8 mouse cellular contexts compared by ENCODE assay signal in the genomic region with DNA sequence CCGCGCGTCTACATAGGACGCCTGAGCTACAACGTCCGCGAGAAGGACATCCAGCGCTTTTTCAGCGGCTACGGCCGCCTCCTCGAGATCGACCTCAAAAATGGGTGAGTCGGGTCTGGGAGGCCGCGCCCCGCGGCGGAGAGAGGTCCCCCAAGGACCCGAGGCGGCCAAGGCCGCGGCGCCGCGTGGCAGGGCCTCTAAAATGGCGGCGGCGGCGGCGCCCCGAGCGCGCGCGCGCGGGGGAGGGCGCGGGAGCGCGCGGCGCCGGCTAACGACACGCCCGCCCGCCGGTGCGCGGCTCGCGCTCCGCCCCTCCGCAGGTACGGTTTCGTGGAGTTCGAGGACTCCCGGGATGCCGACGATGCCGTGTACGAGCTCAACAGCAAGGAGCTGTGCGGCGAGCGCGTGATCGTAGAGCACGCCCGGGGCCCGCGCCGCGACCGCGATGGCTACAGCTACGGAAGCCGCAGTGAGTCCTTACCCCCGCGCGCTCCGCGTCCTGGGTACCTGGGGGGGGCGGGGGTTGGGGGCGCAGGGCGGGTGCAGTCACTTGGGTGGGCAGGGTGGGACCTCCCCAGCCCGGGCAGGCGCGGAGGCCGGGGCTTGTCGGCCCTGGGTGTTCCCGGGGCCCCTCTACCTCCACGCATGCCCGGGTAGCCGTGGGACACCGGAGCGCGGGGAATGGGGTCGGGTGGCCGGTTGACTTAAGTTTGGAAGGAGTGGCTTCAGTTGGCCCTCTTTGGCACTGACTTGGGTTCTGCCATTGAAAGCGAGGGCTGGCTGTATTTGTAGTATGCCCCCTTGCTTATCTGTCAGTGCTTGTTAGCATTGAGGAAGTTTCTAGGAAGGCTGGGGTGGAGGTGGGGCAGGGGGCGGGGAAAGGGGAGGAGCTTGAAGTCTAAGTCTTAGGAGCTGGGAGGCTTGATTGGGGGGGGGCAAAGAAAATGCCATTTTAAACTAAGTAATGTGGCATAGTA. TPM values are rescaled to one million over a fixed set of nuclear protein-coding genes. Genes with fewer than 3 reads are reported as not detected.
A peak's percentile ranks its signal among the peaks of the same experiment; 100 is the strongest.
DNase-seq lines count a peak whose midpoint lies in the region; ATAC-seq and TF ChIP-seq lines count a peak whose summit lies in the region.

No protein-coding gene starts in this region.

- DNase-seq in c-Kit-positive CD71-positive TER-119-negative erythroid progenitor cells, embryonic 14.5 days (ENCODE audit: low read depth): peak; percentile 70
- DNase-seq in heart, postnatal 0 days (ENCODE audit: low spot score): peak; percentile 73
- DNase-seq in kidney, postnatal 36 days: peak; percentile 56 to 81
- peak; percentile 66 for DNase-seq in lung, adult 2 months

- WGBS in forebrain, embryonic 13.5 days: under 1% methylated on average over 73 of the region's 103 CpGs
- WGBS in heart, postnatal 0 days: under 1% methylated on average over 81 of the region's 103 CpGs
- under 1% methylated on average over 102 of the region's 103 CpGs for WGBS in lung, adult 2 months
- under 1% methylated on average over 94 of the region's 103 CpGs for WGBS in neural tube, embryonic 14.5 days

- H3K4me3 ChIP-seq in ES-Bruce4 (ENCODE audit: low read depth, low read length): peak overlapping the region; percentile 76
- H3K4me3 ChIP-seq in forebrain, embryonic 13.5 days: peak overlapping the region; percentile 86
- H3K4me3 ChIP-seq in heart, postnatal 0 days (ENCODE audit: low read depth, low read length): peak overlapping the region; percentile 91
- H3K4me3 ChIP-seq in lung, adult 2 months (replicated peaks; ENCODE audit: extremely low read depth, low read depth, low read length): peak overlapping the region; percentile 95
- H3K4me3 ChIP-seq in neural tube, embryonic 14.5 days (ENCODE audit: low read depth, low read length): peak overlapping the region; percentile 100
- H3K4me3 ChIP-seq in testis, adult 2 months (ENCODE audit: control insufficient read depth, low read depth, low read length): peak overlapping the region; percentile 97

- no peak for TF ChIP-seq POLR2A in ES-Bruce4 (IDR thresholded peaks at IDR 0.05; ENCODE audit: insufficient read depth, low read length)
- no peak; the same call in 1 of the 2 replicates for TF ChIP-seq POLR2A in lung, adult 2 months (IDR thresholded peaks at IDR 0.05; ENCODE audit: borderline replicate concordance, extremely low read depth, low read depth, low read length)
- no peak for TF ChIP-seq POLR2A in testis, adult 2 months (IDR thresholded peaks at IDR 0.05; ENCODE audit: control insufficient read depth, low read depth, low read length)

- H3K4me2 ChIP-seq in forebrain, embryonic 13.5 days: peak overlapping the region; percentile 79
- H3K4me2 ChIP-seq in heart, postnatal 0 days (ENCODE audit: low read depth, low read length): peak overlapping the region; percentile 76
- H3K4me2 ChIP-seq in neural tube, embryonic 14.5 days (ENCODE audit: low read depth, low read length): peak overlapping the region; percentile 81

- TF ChIP-seq CTCF in ES-Bruce4 (IDR thresholded peaks at IDR 0.05; ENCODE audit: low read depth, low read length): no peak
- no peak for TF ChIP-seq CTCF in heart, postnatal 0 days (IDR thresholded peaks at IDR 0.05; ENCODE audit: low read depth)
- no peak for TF ChIP-seq CTCF in lung, adult 2 months (IDR thresholded peaks at IDR 0.05; ENCODE audit: insufficient read depth, low read length)
- no peak for TF ChIP-seq CTCF in testis, adult 2 months (IDR thresholded peaks at IDR 0.05; ENCODE audit: control insufficient read depth, insufficient read depth, insufficient replicate concordance, low read depth, low read length)

- peak; percentile 63 for ATAC-seq in forebrain, embryonic 13.5 days
- ATAC-seq in heart, postnatal 0 days (ENCODE audit: insufficient read depth, low read depth): peak; percentile 56
- peak; percentile 65 for ATAC-seq in neural tube, embryonic 14.5 days (ENCODE audit: low read depth)

- H3K9me3 ChIP-seq in ES-Bruce4 (replicated peaks; ENCODE audit: control insufficient read depth, insufficient read depth, low read length, poor library complexity, severe bottlenecking): no peaks in the 10 kb centered on the region
- H3K9me3 ChIP-seq in forebrain, embryonic 13.5 days (replicated peaks): no peaks in the 10 kb centered on the region
- no peaks in the 10 kb centered on the region for H3K9me3 ChIP-seq in heart, postnatal 0 days (replicated peaks; ENCODE audit: control insufficient read depth, low read length)
- H3K9me3 ChIP-seq in neural tube, embryonic 14.5 days (ENCODE audit: control insufficient read depth, low read length): no peaks in the 10 kb centered on the region

- TF ChIP-seq EP300 in ES-Bruce4 (IDR thresholded peaks at IDR 0.05; ENCODE audit: insufficient read depth, low read depth, low read length): no peak
- no peak for TF ChIP-seq EP300 in heart, postnatal 0 days (IDR thresholded peaks at IDR 0.05; ENCODE audit: low read depth)

- H3K4me1 ChIP-seq in ES-Bruce4 (ENCODE audit: control insufficient read depth, insufficient read depth, low read length): no peaks in the 10 kb centered on the region
- peaks cover 16% of the 10 kb centered on the region for H3K4me1 ChIP-seq in forebrain, embryonic 13.5 days
- H3K4me1 ChIP-seq in heart, postnatal 0 days (ENCODE audit: control insufficient read depth, insufficient read depth): peaks cover 8% of the 10 kb centered on the region
- peaks cover 4% of the 10 kb centered on the region; the same call in 1 of the 2 replicates for H3K4me1 ChIP-seq in lung, adult 2 months (ENCODE audit: control insufficient read depth, insufficient read depth, low read length)
- H3K4me1 ChIP-seq in neural tube, embryonic 14.5 days (ENCODE audit: control insufficient read depth, insufficient read depth, low read length): peaks cover 14% of the 10 kb centered on the region; the same call in 1 of the 2 replicates
- no peaks in the 10 kb centered on the region; the same call in 1 of the 2 replicates for H3K4me1 ChIP-seq in testis, adult 2 months (ENCODE audit: control insufficient read depth, insufficient read depth, low read length)

- H3K36me3 ChIP-seq in ES-Bruce4 (ENCODE audit: control insufficient read depth, insufficient read depth, low read length, poor library complexity, severe bottlenecking): peaks cover 41% of the 10 kb centered on the region
- peaks cover 39% of the 10 kb centered on the region for H3K36me3 ChIP-seq in forebrain, embryonic 13.5 days (ENCODE audit: poor library complexity, severe bottlenecking)
- peaks cover 38% of the 10 kb centered on the region for H3K36me3 ChIP-seq in heart, postnatal 0 days (replicated peaks; ENCODE audit: control insufficient read depth, insufficient read depth, low read length)
- H3K36me3 ChIP-seq in neural tube, embryonic 14.5 days (ENCODE audit: control insufficient read depth, insufficient read depth, low read length): peaks cover 35% of the 10 kb centered on the region
- peaks cover 6% of the 10 kb centered on the region for H3K36me3 ChIP-seq in testis, adult 2 months (ENCODE audit: control insufficient read depth, insufficient read depth, low read length)

- peak overlapping the region; percentile 96 for H3K9ac ChIP-seq in ES-Bruce4 (ENCODE audit: low read depth, poor library complexity, severe bottlenecking)
- H3K9ac ChIP-seq in forebrain, embryonic 13.5 days: peak overlapping the region; percentile 100
- peak overlapping the region; percentile 99 for H3K9ac ChIP-seq in heart, postnatal 0 days (replicated peaks; ENCODE audit: low read depth, low read length)
- H3K9ac ChIP-seq in neural tube, embryonic 14.5 days (replicated peaks; ENCODE audit: low read depth, low read length): peak overlapping the region; percentile 100

- H3K27me3 ChIP-seq in ES-Bruce4 (ENCODE audit: control insufficient read depth, insufficient read depth, low read length, poor library complexity, severe bottlenecking): no peaks in the 10 kb centered on the region
- no peaks in the 10 kb centered on the region for H3K27me3 ChIP-seq in forebrain, embryonic 13.5 days
- no peaks in the 10 kb centered on the region for H3K27me3 ChIP-seq in heart, postnatal 0 days (ENCODE audit: control insufficient read depth, insufficient read depth, low read length)
- H3K27me3 ChIP-seq in neural tube, embryonic 14.5 days (ENCODE audit: control insufficient read depth, insufficient read depth, low read length): no peaks in the 10 kb centered on the region; the same call in 1 of the 2 replicates
- no peaks in the 10 kb centered on the region for H3K27me3 ChIP-seq in testis, adult 2 months (ENCODE audit: control insufficient read depth, insufficient read depth, low read length)

- peak overlapping the region; percentile 45; the same call in 1 of the 2 replicates for H3K27ac ChIP-seq in ES-Bruce4 (ENCODE audit: insufficient read depth, low read length)
- H3K27ac ChIP-seq in forebrain, embryonic 13.5 days: peak overlapping the region; percentile 97
- peak overlapping the region; percentile 99 for H3K27ac ChIP-seq in heart, postnatal 0 days (ENCODE audit: low read depth)
- H3K27ac ChIP-seq in neural tube, embryonic 14.5 days (ENCODE audit: low read depth, low read length): peak overlapping the region; percentile 100
- peak overlapping the region; percentile 98 for H3K27ac ChIP-seq in testis, adult 2 months (ENCODE audit: control insufficient read depth, insufficient read depth, low read depth, low read length)

RNA-seq across cellular contexts. Expression of gene Srsf6, which starts 0.6 kb away (rescaled TPM):
- 172 and 175 TPM in 2 replicates for polyA plus RNA-seq in ES-Bruce4 (2011; ENCODE audit: insufficient read depth, insufficient read length, low read depth, missing spikeins)
- polyA plus RNA-seq in forebrain, embryonic 13.5 days (2015; fragmentation: Nextera tagmentation; extraction: Ambion mirVana): 212 and 238 TPM in 2 replicates
- 71.6 and 76.9 TPM in 2 replicates for total RNA-seq in heart, postnatal 0 days (2014; rRNA removed; ENCODE audit: low replicate concordance)
- polyA plus RNA-seq in heart, postnatal 0 days (2015; fragmentation: Nextera tagmentation; extraction: Ambion mirVana): 45.8 and 59.2 TPM in 2 replicates
- polyA plus RNA-seq in lung, adult 2 months (2012; rRNA removed): 75.3 and 87.2 TPM in 2 replicates
- 127 and 141 TPM in 2 replicates for polyA plus RNA-seq in neural tube, embryonic 14.5 days (2014; fragmentation: Nextera tagmentation; extraction: Ambion mirVana)
- 65.4 and 73.5 TPM in 2 replicates for polyA plus RNA-seq in testis, adult 2 months (2012; rRNA removed)

RNA-seq across cellular contexts. Expression of gene L3mbtl1, which starts 11.3 kb away (rescaled TPM):
- polyA plus RNA-seq in ES-Bruce4 (2011; ENCODE audit: insufficient read depth, insufficient read length, low read depth, missing spikeins): 1.1 and 2.7 TPM in 2 replicates
- 0.25 and 0.37 TPM in 2 replicates for polyA plus RNA-seq in forebrain, embryonic 13.5 days (2015; fragmentation: Nextera tagmentation; extraction: Ambion mirVana)
- not detected in 2 replicates for total RNA-seq in heart, postnatal 0 days (2014; rRNA removed; ENCODE audit: low replicate concordance)
- polyA plus RNA-seq in heart, postnatal 0 days (2015; fragmentation: Nextera tagmentation; extraction: Ambion mirVana): not detected in 2 replicates
- polyA plus RNA-seq in lung, adult 2 months (2012; rRNA removed): 0.30 TPM in 1 of 2 replicates, not detected in the other
- 3.2 and 4.0 TPM in 2 replicates for polyA plus RNA-seq in neural tube, embryonic 14.5 days (2014; fragmentation: Nextera tagmentation; extraction: Ambion mirVana)
- 3.1 and 4.1 TPM in 2 replicates for polyA plus RNA-seq in testis, adult 2 months (2012; rRNA removed)

RNA-seq across cellular contexts. Expression of gene Sgk2, which starts 55.2 kb away (rescaled TPM):
- 0.65 and 0.66 TPM in 2 replicates for polyA plus RNA-seq in ES-Bruce4 (2011; ENCODE audit: insufficient read depth, insufficient read length, low read depth, missing spikeins)
- polyA plus RNA-seq in forebrain, embryonic 13.5 days (2015; fragmentation: Nextera tagmentation; extraction: Ambion mirVana): not detected in 2 replicates
- not detected in 2 replicates for total RNA-seq in heart, postnatal 0 days (2014; rRNA removed; ENCODE audit: low replicate concordance)
- not detected in 2 replicates for polyA plus RNA-seq in heart, postnatal 0 days (2015; fragmentation: Nextera tagmentation; extraction: Ambion mirVana)
- polyA plus RNA-seq in lung, adult 2 months (2012; rRNA removed): 0.05 and 0.11 TPM in 2 replicates
- polyA plus RNA-seq in neural tube, embryonic 14.5 days (2014; fragmentation: Nextera tagmentation; extraction: Ambion mirVana): 0.15 TPM in 1 of 2 replicates, not detected in the other
- 0.26 and 0.58 TPM in 2 replicates for polyA plus RNA-seq in testis, adult 2 months (2012; rRNA removed)

Comparison
In these comparisons a context has a peak if more than half of its experiments do, and no peak if none do; other contexts are left out.
1. Peak in every context shown above with its lines: DNase-seq, ATAC-seq, H3K4me3 ChIP-seq and H3K27ac ChIP-seq.
2. H3K27ac ChIP-seq: peak in every context shown above with its lines; median percentile 100 in neural tube, embryonic 14.5 days; 99 in heart, postnatal 0 days; 98 in testis, adult 2 months; 97 in forebrain, embryonic 13.5 days; 45 in ES-Bruce4.